Mouse (Mus musculus) brain, adult 10 weeks (tissue): Measurements from ENCODE around the gene Olfr1353. TPM values are rescaled to one million over a fixed set of nuclear protein-coding genes. Genes with fewer than 3 reads are reported as not detected.

ENCODE experiments used
- polyA plus RNA-seq: library from polyadenylated mRNA; stranded (reverse); fragments of 350-450 nt; fragmentation: Illumina TruSeq; extraction: RNeasy Lipid Tissue Mini Kit (QIAGEN cat#74804); gene quantifications from one replicate; pipeline ENCODE4 v1.2.3, GENCODE M21; 2015; ENCODE audit warnings: low read depth, low replicate concordance

Gene Olfr1353
- not detected for polyA plus RNA-seq

DNA sequence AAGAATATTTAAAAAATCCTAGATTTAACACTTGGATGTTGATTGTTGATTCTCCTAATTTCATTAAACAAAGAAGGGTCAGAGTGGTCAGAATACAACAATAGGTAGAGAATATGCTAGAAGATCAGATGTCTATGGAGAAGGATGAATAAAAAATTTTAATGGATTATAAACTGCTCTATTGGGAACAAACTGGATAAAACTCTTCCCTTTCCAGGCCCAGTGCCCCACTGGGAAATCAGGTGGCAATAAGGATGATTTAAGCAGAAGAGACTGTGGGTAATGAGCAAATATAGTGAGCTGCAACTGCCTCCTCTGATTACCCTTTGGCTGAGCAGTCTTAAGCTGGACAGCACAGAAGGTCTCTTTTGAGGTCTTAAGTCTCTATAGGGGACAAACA, at the start of gene Olfr1353:
Olfr1353 (plus strand) TSS at position 301 of the 400 bp plus-strand sequence.

DNA sequence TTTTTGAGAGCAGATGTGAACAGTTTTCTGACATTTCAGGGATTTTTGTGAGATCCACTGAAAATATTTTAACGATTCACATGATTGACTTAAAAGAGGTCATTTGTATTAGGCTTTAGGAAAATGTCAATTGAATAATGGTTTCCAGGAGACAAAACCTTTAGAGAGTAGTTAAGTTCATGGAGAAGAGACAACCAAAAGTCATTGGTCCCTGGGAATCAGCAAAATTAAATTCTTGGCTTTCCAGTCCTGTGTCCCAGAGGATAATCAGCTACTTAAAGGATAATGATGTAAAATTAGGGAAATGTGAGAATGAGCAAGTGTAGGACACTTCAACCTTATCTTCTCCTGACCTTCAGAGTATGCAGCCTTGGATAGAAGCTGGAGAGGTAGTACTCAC, 12.8 kb upstream of the Olfr1353 start, which contains the start of gene Olfr8:
Olfr8 (plus strand) TSS at position 301 of the 400 bp plus-strand sequence.

DNA sequence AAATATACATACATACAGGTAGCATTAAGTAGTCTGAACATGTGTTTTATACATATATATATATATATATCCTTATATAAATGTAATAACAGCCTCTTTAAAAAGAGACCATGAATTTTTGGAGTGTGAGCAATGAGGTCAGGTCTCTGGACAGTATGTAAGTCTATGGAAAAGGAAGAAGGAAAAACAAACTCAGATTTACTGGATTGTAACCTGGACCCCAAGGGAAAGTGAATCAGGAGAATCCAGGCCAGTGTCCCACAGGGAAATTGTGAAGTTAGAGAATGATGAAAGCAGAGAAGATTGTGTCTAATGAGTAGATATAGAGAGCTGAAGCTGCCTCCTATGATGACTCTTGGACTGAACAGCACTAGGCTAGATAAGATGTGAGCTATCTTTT, 17.6 kb downstream of the Olfr1353 start, which contains the start of gene Olfr1352:
Olfr1352 (plus strand) TSS at position 301 of the 400 bp plus-strand sequence.

DNA sequence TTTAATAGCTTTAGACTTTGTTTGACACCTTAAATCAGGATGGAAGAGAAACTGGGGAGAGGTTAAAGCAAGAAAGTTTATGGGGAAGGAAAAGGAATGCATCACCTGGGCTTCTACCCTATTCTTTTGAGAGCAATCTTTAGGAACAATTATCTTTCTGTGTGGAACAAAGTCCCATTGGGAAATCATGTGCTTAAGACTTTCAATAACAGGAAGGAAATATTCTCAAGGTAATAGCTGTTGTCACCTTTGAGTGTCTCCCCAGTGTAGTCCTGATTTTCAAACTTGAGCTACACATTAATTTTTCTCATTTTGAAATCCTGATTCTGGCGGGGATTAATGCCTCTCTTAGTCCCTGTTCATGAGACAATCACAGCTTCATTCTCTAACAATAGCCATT, 49.1 kb downstream of the Olfr1353 start, which contains the start of gene Olfr1351:
Olfr1351 (plus strand) TSS at position 301 of the 400 bp plus-strand sequence.

Other genes with a start within 250 kb of the Olfr1353 start
- not detected for gene Casp14, start 245.0 kb upstream of the Olfr1353 start, polyA plus RNA-seq
- gene Ccdc105, start 210.2 kb upstream of the Olfr1353 start, polyA plus RNA-seq, result not detected
- gene Slc1a6, start 182.8 kb upstream of the Olfr1353 start, polyA plus RNA-seq, result 11.0 TPM
- not detected for gene Olfr1356, start 111.1 kb upstream of the Olfr1353 start, polyA plus RNA-seq
- gene Olfr1355, start 87.8 kb upstream of the Olfr1353 start, polyA plus RNA-seq, result not detected
- gene Olfr1354, start 50.1 kb upstream of the Olfr1353 start, polyA plus RNA-seq, result not detected
- not detected for gene Olfr8, start 12.7 kb upstream of the Olfr1353 start, polyA plus RNA-seq
- not detected for gene Olfr1352, start 17.7 kb downstream of the Olfr1353 start, polyA plus RNA-seq
- gene Olfr1351, start 49.2 kb downstream of the Olfr1353 start, polyA plus RNA-seq, result not detected
- not detected for gene Olfr57, start 65.4 kb downstream of the Olfr1353 start, polyA plus RNA-seq
- gene 2610008E11Rik, start 134.3 kb downstream of the Olfr1353 start, polyA plus RNA-seq, result 23.8 TPM
- gene Vmn2r80, start 185.5 kb downstream of the Olfr1353 start, polyA plus RNA-seq, result not detected